In the genomic region with DNA sequence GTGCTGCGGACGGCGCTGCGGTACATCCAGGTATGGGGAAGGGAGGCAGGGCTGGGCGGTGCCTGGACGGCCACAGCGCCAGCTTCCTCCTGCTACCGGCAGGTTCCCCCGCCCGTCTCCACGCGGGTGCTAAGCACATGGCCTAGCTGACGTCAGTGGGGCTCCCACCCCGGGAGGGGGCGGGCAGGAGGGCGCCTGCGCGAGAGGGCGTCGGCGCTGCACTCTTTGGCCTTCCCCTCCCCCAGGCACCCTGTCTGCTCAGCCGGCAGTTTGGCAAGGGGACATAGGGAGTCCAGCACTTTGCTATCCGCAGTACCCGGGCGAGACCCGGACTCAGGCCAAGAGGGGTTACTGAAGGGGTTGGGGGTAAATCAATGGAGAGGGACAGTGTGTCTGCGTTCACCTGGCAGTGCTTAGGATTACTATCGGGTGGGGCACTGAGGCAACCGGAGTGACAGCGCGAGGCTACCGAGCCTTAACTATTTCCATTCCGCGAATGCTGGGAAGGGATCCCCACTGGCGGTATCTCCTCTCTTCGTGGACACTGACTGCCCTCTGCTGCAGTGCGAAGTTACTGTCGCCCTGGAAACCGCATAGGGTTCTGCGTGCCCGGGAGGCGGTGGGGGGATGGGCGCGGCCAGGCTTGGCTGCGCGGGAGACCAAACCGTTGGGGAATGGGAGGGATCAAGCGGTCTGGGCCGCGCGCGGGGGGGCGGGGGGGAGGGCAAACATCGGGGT, we compare ENCODE assay signal across 8 mouse cellular contexts. TPM values are rescaled to one million over a fixed set of nuclear protein-coding genes. Genes with fewer than 3 reads are reported as not detected.
DNase-seq lines count a peak whose midpoint lies in the region; ATAC-seq and TF ChIP-seq lines count a peak whose summit lies in the region.

No protein-coding gene starts in this region.

- H3K9me3 ChIP-seq in embryonic facial prominence, embryonic 12.5 days: no peaks in the 10 kb centered on the region
- no peaks in the 10 kb centered on the region for H3K9me3 ChIP-seq in limb, embryonic 11.5 days (ENCODE audit: control insufficient read depth, low read length)
- H3K9me3 ChIP-seq in midbrain, embryonic 13.5 days: no peaks in the 10 kb centered on the region

- H3K27ac ChIP-seq in embryonic facial prominence, embryonic 12.5 days: peak overlapping the region; percentile 90
- H3K27ac ChIP-seq in limb, embryonic 11.5 days (replicated peaks; ENCODE audit: low read depth, low read length): peak overlapping the region; percentile 87
- peak overlapping the region; percentile 90 for H3K27ac ChIP-seq in midbrain, embryonic 13.5 days
- H3K27ac ChIP-seq in small intestine, adult 2 months (ENCODE audit: insufficient read depth, low read depth, low read length): peak overlapping the region; percentile 98

- WGBS in embryonic facial prominence, embryonic 12.5 days: under 1% methylated on average over 54 of the region's 54 CpGs
- WGBS in limb, embryonic 11.5 days: under 1% methylated on average over 53 of the region's 54 CpGs
- WGBS in midbrain, embryonic 13.5 days: under 1% methylated on average over 51 of the region's 54 CpGs
- WGBS in small intestine, adult 2 months: 1% methylated on average over 54 of the region's 54 CpGs

- H3K4me3 ChIP-seq in embryonic facial prominence, embryonic 12.5 days: peak overlapping the region; percentile 54
- peak overlapping the region; percentile 50 for H3K4me3 ChIP-seq in limb, embryonic 11.5 days (ENCODE audit: low read depth, low read length)
- H3K4me3 ChIP-seq in midbrain, embryonic 13.5 days (replicated peaks): peak overlapping the region; percentile 58
- peak overlapping the region; percentile 71 for H3K4me3 ChIP-seq in small intestine, adult 2 months (ENCODE audit: low read depth, low read length)

- no peak for TF ChIP-seq POLR2A in small intestine, adult 2 months (IDR thresholded peaks at IDR 0.05; ENCODE audit: low read depth, low read length)

- peak; percentile 95 for DNase-seq in 3134 (ENCODE audit: extremely low read depth, insufficient read length, low spot score)
- peak; percentile 94 for DNase-seq in adrenal gland, postnatal 25 days
- DNase-seq in heart, adult 11 months: peak; percentile 100
- peak; percentile 95 for DNase-seq in kidney, adult 18-20 months
- DNase-seq in limb, embryonic 11.5 days (ENCODE audit: low spot score): peak; percentile 89

- H3K27me3 ChIP-seq in embryonic facial prominence, embryonic 12.5 days: no peaks in the 10 kb centered on the region
- H3K27me3 ChIP-seq in limb, embryonic 11.5 days (ENCODE audit: control insufficient read depth, insufficient read depth, low read length): no peaks in the 10 kb centered on the region
- H3K27me3 ChIP-seq in midbrain, embryonic 13.5 days: 0 out of 2 replicates have a peak, but pooled peaks cover 3% of the 10 kb centered on the region
- no peaks in the 10 kb centered on the region for H3K27me3 ChIP-seq in small intestine, adult 2 months (ENCODE audit: control insufficient read depth, insufficient read depth, low read length)

- H3K9ac ChIP-seq in embryonic facial prominence, embryonic 12.5 days: peak overlapping the region; percentile 52
- peak overlapping the region; percentile 28 for H3K9ac ChIP-seq in limb, embryonic 11.5 days (ENCODE audit: low read length)
- H3K9ac ChIP-seq in midbrain, embryonic 13.5 days (replicated peaks): peak overlapping the region; percentile 65

- peak; percentile 59 for ATAC-seq in embryonic facial prominence, embryonic 12.5 days (ENCODE audit: insufficient number of reproducible peaks, insufficient read depth, low FRiP score, low TSS enrichment)
- ATAC-seq in limb, embryonic 11.5 days (ENCODE audit: insufficient number of reproducible peaks, low FRiP score, low TSS enrichment, low read depth): peak; percentile 73
- ATAC-seq in midbrain, embryonic 13.5 days: peak; percentile 75

- H3K36me3 ChIP-seq in embryonic facial prominence, embryonic 12.5 days: peaks cover 22% of the 10 kb centered on the region
- H3K36me3 ChIP-seq in limb, embryonic 11.5 days (ENCODE audit: control insufficient read depth, insufficient read depth, low read length): peaks cover 12% of the 10 kb centered on the region
- peaks cover 33% of the 10 kb centered on the region for H3K36me3 ChIP-seq in midbrain, embryonic 13.5 days
- peaks cover 6% of the 10 kb centered on the region for H3K36me3 ChIP-seq in small intestine, adult 2 months (ENCODE audit: control insufficient read depth, insufficient read depth, low read length)

- peak overlapping the region; percentile 69 for H3K4me2 ChIP-seq in embryonic facial prominence, embryonic 12.5 days (replicated peaks)
- H3K4me2 ChIP-seq in limb, embryonic 11.5 days (ENCODE audit: low read depth, severe bottlenecking): peak overlapping the region; percentile 81
- peak overlapping the region; percentile 79 for H3K4me2 ChIP-seq in midbrain, embryonic 13.5 days (replicated peaks)

- H3K4me1 ChIP-seq in embryonic facial prominence, embryonic 12.5 days: peaks cover 49% of the 10 kb centered on the region
- H3K4me1 ChIP-seq in limb, embryonic 11.5 days (ENCODE audit: control insufficient read depth, insufficient read depth, low read length): peaks cover 23% of the 10 kb centered on the region
- H3K4me1 ChIP-seq in midbrain, embryonic 13.5 days (replicated peaks): peaks cover 58% of the 10 kb centered on the region
- H3K4me1 ChIP-seq in small intestine, adult 2 months (ENCODE audit: control insufficient read depth, insufficient read depth, insufficient read length, low read length): peaks cover 21% of the 10 kb centered on the region

- peak; percentile 18; the same call in 1 of the 2 replicates for TF ChIP-seq CTCF in small intestine, adult 2 months (IDR thresholded peaks at IDR 0.05; ENCODE audit: extremely low read depth, insufficient read length, insufficient replicate concordance, low read depth, low read length)

RNA-seq across cellular contexts. Expression of gene Mnt, which starts 7.1 kb away (rescaled TPM):
- total RNA-seq in adrenal gland, postnatal 25 days (2021): 35.5 and 37.7 TPM in 2 replicates
- polyA plus RNA-seq in embryonic facial prominence, embryonic 12.5 days (2016; fragmentation: Nextera tagmentation; extraction: Ambion mirVana): 6.4 TPM in 2 replicates
- polyA plus RNA-seq in limb, embryonic 11.5 days (2014; fragmentation: Nextera tagmentation; extraction: Ambion mirVana): 5.1 and 5.5 TPM in 2 replicates
- 8.4 and 9.1 TPM in 2 replicates for polyA plus RNA-seq in midbrain, embryonic 13.5 days (2015; fragmentation: Nextera tagmentation; extraction: Ambion mirVana)
- polyA plus RNA-seq in small intestine, adult 2 months (2012; rRNA removed): 9.5 and 23.6 TPM in 2 replicates

RNA-seq across cellular contexts. Expression of gene Sgsm2, which starts 59.0 kb away (rescaled TPM):
- 26.0 and 34.7 TPM in 2 replicates for total RNA-seq in adrenal gland, postnatal 25 days (2021)
- polyA plus RNA-seq in embryonic facial prominence, embryonic 12.5 days (2016; fragmentation: Nextera tagmentation; extraction: Ambion mirVana): 7.5 and 7.9 TPM in 2 replicates
- 3.0 and 3.4 TPM in 2 replicates for polyA plus RNA-seq in limb, embryonic 11.5 days (2014; fragmentation: Nextera tagmentation; extraction: Ambion mirVana)
- polyA plus RNA-seq in midbrain, embryonic 13.5 days (2015; fragmentation: Nextera tagmentation; extraction: Ambion mirVana): 18.8 and 20.8 TPM in 2 replicates
- 6.8 and 9.7 TPM in 2 replicates for polyA plus RNA-seq in small intestine, adult 2 months (2012; rRNA removed)

Comparison
In these comparisons a context has a peak if more than half of its experiments do, and no peak if none do; other contexts are left out.
1. Peak in every context shown above with its lines: DNase-seq, ATAC-seq, H3K4me3 ChIP-seq and H3K27ac ChIP-seq.